Mouse (Mus musculus) megakaryocyte, embryonic 14.5 days (primary cell): ENCODE measurements at regions not wholly inside any gene's neighbourhood (a gene's known extent, or its start where the extent isn't known, plus 50 kb on each side); places are given as distances from the start of the nearest gene placed in this dataset.
A peak's percentile ranks its signal among the peaks of the same experiment; 100 is the strongest.
"Not testable (repeated sequence)": the region's sequence is repeated elsewhere in the genome, so short reads cannot be mapped to it uniquely, and the experiment has no call there.

Experiments
- H3K27me3 ChIP-seq: replicated peaks from 2 replicates; pipeline ENCODE3; 2012; ENCODE audit warnings: inconsistent platforms
- H3K36me3 ChIP-seq: replicated peaks from 2 replicates; pipeline ENCODE3; 2012; ENCODE audit warnings: low read length, inconsistent platforms, mixed read lengths
- H3K4me1 ChIP-seq: 2 replicates; pipeline ENCODE4 v1.6.1; 2012; ENCODE audit warnings: inconsistent platforms
- H3K4me3 ChIP-seq: replicated peaks from 2 replicates; pipeline ENCODE3; 2012; ENCODE audit warnings: moderate library complexity, mild to moderate bottlenecking, inconsistent platforms
- H3K9me3 ChIP-seq: 2 replicates; pipeline ENCODE4 v1.6.1; 2012; ENCODE audit warnings: inconsistent platforms
- FLI1 ChIP-seq: IDR thresholded peaks from 2 replicates; pipeline ENCODE4 v1.6.1; 2012; ENCODE audit warnings: low read length, inconsistent platforms, mixed read lengths
- GATA1 ChIP-seq: IDR thresholded peaks from 3 replicates; pipeline ENCODE4 v1.6.1; 2012; ENCODE audit warnings: mixed read lengths, low read length, inconsistent platforms, borderline replicate concordance

DNA sequence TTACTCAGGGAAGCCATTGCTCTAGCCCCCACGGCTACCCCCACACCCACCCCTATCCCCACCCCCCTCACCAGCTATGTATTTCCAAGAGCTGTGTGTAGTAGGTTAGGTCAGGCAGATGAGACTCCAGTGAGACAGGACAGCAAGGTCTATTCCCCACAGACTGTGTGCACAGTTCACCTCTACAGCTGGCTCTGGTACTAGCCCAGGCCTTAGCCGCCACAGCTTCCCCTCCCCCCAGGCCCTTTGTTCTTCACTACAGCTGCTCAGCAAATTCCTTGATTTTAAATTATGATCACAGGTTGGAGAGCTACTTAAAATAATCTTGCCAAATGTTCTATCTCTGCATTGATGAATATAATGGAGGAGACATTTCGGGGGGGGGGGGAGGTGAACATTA lies 119.8 kb downstream of the Tomm20 start:
- H3K4me1 ChIP-seq, result peaks cover 74% of the 10 kb centered on the region
- no peaks in the 10 kb centered on the region for H3K27me3 ChIP-seq
- H3K9me3 ChIP-seq, result no peaks in the 10 kb centered on the region
- TF ChIP-seq GATA1, result no peak
- TF ChIP-seq FLI1, result no peak
- H3K4me3 ChIP-seq, result no peak overlapping the region
- peaks cover 5% of the 10 kb centered on the region for H3K36me3 ChIP-seq

DNA sequence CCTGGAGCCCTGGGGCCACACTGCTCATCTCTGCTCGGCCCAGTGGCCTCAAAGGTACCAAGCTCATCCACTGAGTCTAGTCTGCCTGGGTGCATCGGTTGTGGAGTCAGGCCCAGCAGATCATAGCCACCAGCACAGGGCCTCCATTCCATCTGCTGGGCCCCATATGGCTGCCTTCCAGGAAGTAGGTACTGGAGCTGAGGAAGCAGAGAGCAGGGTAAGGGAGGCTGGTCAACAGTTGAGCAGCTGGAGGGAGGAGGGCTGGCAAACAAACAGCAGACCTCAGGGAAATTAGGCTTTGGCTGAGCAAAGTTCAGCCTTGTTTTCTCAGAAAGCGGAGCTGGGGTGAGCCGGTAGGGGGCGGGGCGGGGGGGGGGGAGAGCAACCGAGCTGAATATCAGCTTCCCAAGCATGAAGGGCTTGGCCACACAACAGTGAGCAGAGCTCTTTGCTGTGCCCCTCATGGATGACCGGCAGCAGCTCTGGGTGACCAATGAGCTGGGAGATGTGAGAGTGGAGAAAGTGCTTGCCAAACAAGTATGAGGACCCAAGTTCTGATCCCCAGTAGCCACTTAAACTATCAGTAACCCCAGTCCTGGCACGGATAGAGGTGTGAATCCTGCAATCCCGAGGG lies 121.0 kb downstream of the Tomm20 start:
- H3K9me3 ChIP-seq, result no peaks in the 10 kb centered on the region
- peaks cover 5% of the 10 kb centered on the region for H3K36me3 ChIP-seq
- no peak for TF ChIP-seq FLI1
- no peak for TF ChIP-seq GATA1
- peaks cover 63% of the 10 kb centered on the region for H3K4me1 ChIP-seq
- no peaks in the 10 kb centered on the region for H3K27me3 ChIP-seq
- peak overlapping the region; percentile 14 for H3K4me3 ChIP-seq

DNA sequence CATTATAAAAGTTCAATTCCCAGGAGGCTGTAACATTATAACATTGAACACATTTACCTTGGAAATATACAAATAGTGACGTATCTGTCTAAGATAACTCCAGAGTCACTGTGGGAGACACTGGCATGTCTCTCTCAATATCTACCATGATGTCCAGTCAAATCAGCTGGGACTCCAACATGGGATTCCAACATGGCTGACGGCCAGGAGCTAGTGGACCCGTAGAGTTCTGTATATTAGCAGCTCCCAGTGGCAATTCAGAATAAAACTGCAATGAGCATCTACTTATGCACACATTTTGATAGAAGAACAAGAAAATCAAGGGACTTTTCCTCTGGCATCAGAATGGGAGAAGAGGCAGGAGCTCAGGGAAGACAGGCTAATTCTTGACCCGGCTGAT lies 123.4 kb downstream of the Tomm20 start:
- peaks cover 15% of the 10 kb centered on the region for H3K36me3 ChIP-seq

DNA sequence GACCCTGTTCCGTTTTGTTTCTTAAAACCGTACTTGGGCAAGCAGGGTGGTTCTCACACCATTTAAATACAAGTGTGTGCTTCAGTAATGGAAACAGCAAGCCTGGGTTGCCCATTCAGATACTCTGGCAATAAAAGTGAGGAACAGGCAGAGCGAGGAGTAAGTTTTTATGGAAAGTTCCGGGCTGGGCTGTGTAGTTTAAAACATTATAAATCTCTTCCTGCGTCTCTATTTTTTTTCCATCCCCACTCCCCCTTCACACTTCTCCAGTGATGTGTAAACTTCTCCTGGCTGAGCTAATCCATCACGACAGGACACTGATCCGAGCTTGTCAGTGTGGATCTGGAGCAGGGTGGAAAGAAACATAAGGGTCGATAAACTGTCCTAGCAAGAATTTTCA lies 124.4 kb downstream of the Tomm20 start:
- H3K36me3 ChIP-seq, result peaks cover 15% of the 10 kb centered on the region
- no peaks in the 10 kb centered on the region for H3K9me3 ChIP-seq
- peaks cover 38% of the 10 kb centered on the region for H3K4me1 ChIP-seq
- no peak overlapping the region for H3K4me3 ChIP-seq
- TF ChIP-seq GATA1 (no peak), FLI1 (no peak)
- no peaks in the 10 kb centered on the region for H3K27me3 ChIP-seq

More for the DNA sequence above, 123.4 kb downstream of the Tomm20 start:
- Histone ChIP-seq H3K27me3 (no peaks in the 10 kb centered on the region), H3K4me3 (no peak overlapping the region), H3K4me1 (peaks cover 48% of the 10 kb centered on the region), H3K9me3 (no peaks in the 10 kb centered on the region)
- TF ChIP-seq GATA1 (no peak), FLI1 (no peak)

DNA sequence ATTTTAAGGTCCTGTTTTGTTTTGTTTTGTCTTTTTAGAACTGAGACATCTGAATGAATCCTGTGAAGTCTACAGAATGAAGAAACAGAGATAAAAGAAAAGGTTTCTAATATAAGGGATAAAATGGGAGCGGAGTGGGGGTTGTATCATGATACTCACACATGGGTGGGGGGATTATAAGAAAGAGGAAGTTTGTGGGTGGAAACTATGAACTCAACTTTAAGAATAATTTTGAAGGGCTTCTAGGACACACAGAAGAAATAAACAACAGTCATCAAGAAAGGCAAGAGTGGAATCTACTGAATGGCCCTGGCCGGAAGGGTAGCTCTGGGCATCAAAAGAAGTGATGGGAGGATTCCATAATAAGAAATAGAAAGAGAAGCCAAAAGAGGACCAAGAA lies 125.1 kb downstream of the Tomm20 start:
- Histone ChIP-seq H3K4me3 (no peak overlapping the region), H3K27me3 (no peaks in the 10 kb centered on the region), H3K9me3 (no peaks in the 10 kb centered on the region), H3K36me3 (peaks cover 15% of the 10 kb centered on the region), H3K4me1 (peaks cover 37% of the 10 kb centered on the region)
- TF ChIP-seq FLI1 (no peak), GATA1 (no peak)

GRCm38 (mm10) chr8:126819261-126819660 lies 126.4 kb downstream of the Tomm20 start:
- H3K36me3 ChIP-seq, result peaks cover 9% of the 10 kb centered on the region
- H3K4me1 ChIP-seq, result peaks cover 36% of the 10 kb centered on the region
- TF ChIP-seq GATA1, result no peak
- TF ChIP-seq FLI1, result no peak
- H3K9me3 ChIP-seq, result no peaks in the 10 kb centered on the region
- no peaks in the 10 kb centered on the region for H3K27me3 ChIP-seq
- H3K4me3 ChIP-seq, result no peak overlapping the region

DNA sequence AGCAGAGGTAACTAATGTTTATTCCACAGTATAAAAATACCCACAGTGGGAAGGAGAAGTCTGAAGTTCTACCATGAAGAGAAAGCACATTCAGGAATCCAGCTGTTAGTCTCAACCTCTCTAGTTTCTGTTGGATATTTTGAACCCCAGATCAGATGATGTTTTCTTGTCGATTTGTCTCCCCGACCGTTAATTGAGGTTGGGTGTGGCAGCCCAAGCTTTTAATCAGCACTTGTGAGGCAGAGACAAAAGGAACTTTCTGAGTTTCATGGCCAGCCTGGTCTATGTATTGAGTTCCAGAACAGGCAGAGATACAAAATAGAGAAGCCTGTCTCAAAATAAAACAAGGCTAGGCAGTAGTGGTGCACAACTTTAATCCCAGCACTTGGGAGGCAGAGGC lies 129.5 kb downstream of the Tomm20 start:
- Histone ChIP-seq H3K9me3 (peaks cover 15% of the 10 kb centered on the region), H3K4me1 (peaks cover 43% of the 10 kb centered on the region), H3K36me3 (peaks cover 30% of the 10 kb centered on the region), H3K27me3 (no peaks in the 10 kb centered on the region), H3K4me3 (no peak overlapping the region)
- TF ChIP-seq GATA1, result no peak

GRCm38 (mm10) chr8:126814427-126814826 lies 131.2 kb downstream of the Tomm20 start:
- Histone ChIP-seq H3K4me1 (peaks cover 42% of the 10 kb centered on the region), H3K27me3 (peaks cover 5% of the 10 kb centered on the region), H3K9me3 (peaks cover 15% of the 10 kb centered on the region), H3K4me3 (no peak overlapping the region), H3K36me3 (peaks cover 28% of the 10 kb centered on the region)
- no peak for TF ChIP-seq FLI1
- TF ChIP-seq GATA1, result no peak

- peaks cover 15% of the 10 kb centered on the region for H3K9me3 ChIP-seq
- H3K4me3 ChIP-seq, result no peak overlapping the region
- peaks cover 43% of the 10 kb centered on the region for H3K4me1 ChIP-seq
- H3K27me3 ChIP-seq, result peaks cover 8% of the 10 kb centered on the region
- H3K36me3 ChIP-seq, result peaks cover 22% of the 10 kb centered on the region
- TF ChIP-seq FLI1 (no peak), GATA1 (no peak)
These were observed 132.0 kb downstream of the Tomm20 start for GRCm38 (mm10) chr8:126813621-126814020.

DNA sequence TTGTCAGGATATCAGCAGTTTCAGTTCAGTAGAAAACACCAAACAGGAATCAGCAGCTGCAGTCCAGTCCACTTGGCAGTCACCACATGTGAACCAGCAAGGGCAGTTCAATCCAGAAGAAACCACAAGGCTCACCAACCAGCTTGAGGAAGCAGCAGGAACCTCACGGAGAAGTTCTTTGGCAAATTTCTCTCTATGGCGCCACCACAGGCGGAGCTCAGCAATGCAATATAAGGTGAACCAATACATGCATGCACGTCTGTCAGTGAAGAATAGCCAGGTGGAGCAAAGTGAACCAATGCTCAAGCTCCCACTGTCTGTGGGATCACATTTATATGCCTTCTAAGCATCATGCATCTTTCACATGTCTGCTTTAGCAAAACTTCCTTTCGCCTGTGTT lies 132.9 kb downstream of the Tomm20 start:
- TF ChIP-seq GATA1, result no peak
- no peak for TF ChIP-seq FLI1
- Histone ChIP-seq H3K36me3 (peaks cover 22% of the 10 kb centered on the region), H3K4me3 (no peak overlapping the region), H3K4me1 (peaks cover 48% of the 10 kb centered on the region), H3K27me3 (peaks cover 8% of the 10 kb centered on the region), H3K9me3 (peaks cover 15% of the 10 kb centered on the region)

- Histone ChIP-seq H3K4me1 (peaks cover 60% of the 10 kb centered on the region), H3K9me3 (peaks cover 15% of the 10 kb centered on the region), H3K36me3 (peaks cover 20% of the 10 kb centered on the region)
- H3K4me3 ChIP-seq, H3K27me3 ChIP-seq: not testable (repeated sequence)
These were observed 134.3 kb downstream of the Tomm20 start for GRCm38 (mm10) chr8:126811358-126811757.
